Mouse (Mus musculus) neural tube, embryonic 11.5 days (tissue): Measurements from ENCODE around the gene Gfm1. TPM values are rescaled to one million over a fixed set of nuclear protein-coding genes. Genes with fewer than 3 reads are reported as not detected.

Experiments used
- ATAC-seq: fragments of 200-750 bp; cut with Nextera tagmentation; 2 replicates; pipeline ENCODE4 v1.8.0; 2017; ENCODE audit warnings: moderate number of reproducible peaks, mild to moderate bottlenecking, moderate TSS enrichment, moderate library complexity; ENCODE audit not compliant: insufficient read depth, low FRiP score, low TSS enrichment
- DNase-seq: peaks from one replicate; pipeline ENCODE4 v3.0.0-alpha.2; 2015; ENCODE audit warnings: low spot score
- H3K27ac ChIP-seq: fragments of 300-500 bp; sonication (generic); 2 replicates; pipeline ENCODE4 v1.5.1; 2014; ENCODE audit warnings: low read depth, mild to moderate bottlenecking, low read length
- H3K27me3 ChIP-seq: fragments of 300-500 bp; sonication (generic); 2 replicates; pipeline ENCODE4 v1.6.1; 2014; ENCODE audit warnings: mild to moderate bottlenecking, low read length, mixed read lengths; ENCODE audit not compliant: control insufficient read depth, insufficient read depth
- H3K36me3 ChIP-seq: fragments of 300-500 bp; sonication (generic); 2 replicates; pipeline ENCODE4 v1.6.1; 2014; ENCODE audit warnings: mild to moderate bottlenecking, low read length, moderate library complexity, mixed read lengths; ENCODE audit not compliant: control insufficient read depth, insufficient read depth
- H3K4me1 ChIP-seq: fragments of 300-500 bp; sonication (generic); 2 replicates; pipeline ENCODE4 v1.6.1; 2014; ENCODE audit warnings: low read length, mixed read lengths; ENCODE audit not compliant: control insufficient read depth, insufficient read depth
- H3K4me2 ChIP-seq: fragments of 300-500 bp; sonication (generic); 2 replicates; pipeline ENCODE4 v1.6.1; 2014; ENCODE audit warnings: low read depth, mild to moderate bottlenecking, moderate library complexity
- H3K4me3 ChIP-seq: fragments of 300-500 bp; sonication (generic); 2 replicates; pipeline ENCODE4 v1.5.1; 2014; ENCODE audit warnings: low read depth, low read length
- H3K9ac ChIP-seq: fragments of 300-500 bp; sonication (generic); 2 replicates; pipeline ENCODE4 v1.6.1; 2014; ENCODE audit warnings: mild to moderate bottlenecking, low read length
- H3K9me3 ChIP-seq: fragments of 300-500 bp; sonication (generic); 2 replicates; pipeline ENCODE4 v1.6.1; 2016; ENCODE audit warnings: low read length; ENCODE audit not compliant: control insufficient read depth
- WGBS: fragments of 180-500 bp; shearing (Covaris S2); extraction: QIAGEN DNeasy Blood & Tissue Kit; methylation state at CpG from one replicate; pipeline ENCODE4 v1.1.7; 2014; 5-methylcytosine and 5-hydroxymethylcytosine counted together
- polyA plus RNA-seq: library from polyadenylated mRNA; unstranded; fragments of >200 nt; fragmentation: Nextera tagmentation; extraction: Ambion mirVana; gene quantifications from 2 replicates; pipeline ENCODE4 v1.2.1, GENCODE M21; 2014

Gfm1 gene
- polyA plus RNA-seq, 1 experiment from 2014 or later: 54.5 TPM

DNA sequence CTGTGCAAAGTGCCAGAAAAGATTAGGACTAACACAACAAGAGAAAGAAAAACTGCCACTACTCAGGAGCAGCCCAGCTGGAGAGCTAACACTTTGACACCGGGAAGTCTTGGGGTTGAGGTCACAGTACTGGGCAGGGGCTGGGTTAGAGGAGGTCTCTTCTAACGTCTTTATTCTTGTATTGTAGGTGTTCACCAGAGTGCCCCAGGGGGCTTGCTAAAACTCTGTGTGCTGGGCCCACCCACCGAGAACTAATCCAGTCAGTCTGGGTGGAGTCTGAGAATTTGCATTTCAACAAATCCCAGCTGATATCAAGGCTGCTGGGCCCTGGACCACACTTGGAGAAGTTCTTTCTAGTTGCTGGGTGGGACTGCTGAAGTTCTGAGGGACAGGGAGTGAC is 74.0 kb downstream of the Gfm1 start:
- no peak overlapping the region for H3K9ac ChIP-seq
- WGBS: 8% methylated on average over 3 of the region's 3 CpGs
- ATAC-seq (no peak), DNase-seq (no peak)
- H3K36me3 ChIP-seq: no peaks in the 10 kb centered on the region
- H3K4me3 ChIP-seq: no peak overlapping the region
- H3K9me3 ChIP-seq: no peaks in the 10 kb centered on the region
- H3K4me1 ChIP-seq: no peaks in the 10 kb centered on the region
- no peaks in the 10 kb centered on the region for H3K27me3 ChIP-seq
- no peak overlapping the region for H3K27ac ChIP-seq
- H3K4me2 ChIP-seq: no peak overlapping the region

DNA sequence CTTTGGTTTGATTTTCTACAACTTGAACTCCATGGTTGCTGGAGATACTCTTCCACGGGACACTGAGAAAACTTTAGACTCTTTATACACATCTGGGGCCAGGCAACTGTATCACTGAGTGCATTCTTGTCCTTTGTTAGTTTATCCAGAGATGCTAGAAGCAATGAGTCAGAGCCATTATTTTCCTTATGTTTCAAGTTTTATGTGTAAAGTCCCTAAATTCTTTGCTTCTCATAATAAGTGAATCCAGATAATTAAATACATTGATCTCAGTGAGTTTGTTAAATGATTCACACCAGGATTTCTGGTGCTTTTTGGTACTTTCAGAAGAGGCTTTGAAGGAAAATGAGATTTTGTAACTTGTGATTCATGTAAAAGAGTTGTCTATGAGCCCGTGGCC is 75.4 kb downstream of the Gfm1 start:
- H3K4me2 ChIP-seq: no peak overlapping the region
- H3K36me3 ChIP-seq: no peaks in the 10 kb centered on the region
- no peak overlapping the region for H3K4me3 ChIP-seq
- no peaks in the 10 kb centered on the region for H3K4me1 ChIP-seq
- H3K9me3 ChIP-seq: no peaks in the 10 kb centered on the region
- 74% methylated on average over 2 of the region's 2 CpGs for WGBS
- DNase-seq (no peak), ATAC-seq (no peak)
- H3K9ac ChIP-seq: no peak overlapping the region
- no peaks in the 10 kb centered on the region for H3K27me3 ChIP-seq
- H3K27ac ChIP-seq: no peak overlapping the region

DNA sequence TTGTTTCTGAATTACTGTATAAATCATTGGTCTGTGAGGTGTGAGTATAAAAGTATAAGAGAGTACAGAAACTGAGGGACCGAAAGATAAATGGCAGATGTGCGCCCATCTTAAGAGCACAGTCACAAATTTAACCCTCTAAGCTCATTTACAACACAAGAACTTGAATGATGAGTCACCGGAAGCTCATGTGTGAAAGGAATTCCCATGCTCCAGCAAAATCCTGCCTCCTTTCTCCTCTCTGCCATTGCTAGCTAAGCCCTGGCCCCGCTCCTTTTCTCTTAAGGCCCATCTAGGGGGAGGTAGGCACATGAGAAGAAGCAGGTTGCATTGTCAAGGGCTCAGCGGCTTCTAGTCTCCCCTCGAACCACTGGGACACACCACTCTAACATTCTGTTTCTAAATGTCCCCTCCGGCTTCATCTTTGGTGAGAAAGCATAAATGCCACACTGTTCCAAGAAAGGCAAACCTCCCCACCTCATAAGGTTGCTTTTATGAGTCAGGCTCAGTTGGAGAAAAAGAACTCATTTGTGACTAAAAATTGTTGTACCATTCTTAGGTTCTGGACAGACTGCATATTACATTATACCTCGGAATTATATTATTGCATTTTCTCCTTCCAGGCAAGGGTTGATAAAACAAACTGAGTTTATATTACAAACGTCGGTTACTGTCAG is 78.5 kb downstream of the Gfm1 start:
- DNase-seq (no peak), ATAC-seq (no peak)
- no peak overlapping the region for H3K4me2 ChIP-seq
- H3K27ac ChIP-seq: no peak overlapping the region
- H3K4me3 ChIP-seq: no peak overlapping the region
- H3K36me3 ChIP-seq: no peaks in the 10 kb centered on the region
- no peaks in the 10 kb centered on the region for H3K9me3 ChIP-seq
- H3K4me1 ChIP-seq: no peaks in the 10 kb centered on the region
- 87% methylated on average over 10 of the region's 10 CpGs for WGBS
- H3K9ac ChIP-seq: no peak overlapping the region
- H3K27me3 ChIP-seq: no peaks in the 10 kb centered on the region

DNA sequence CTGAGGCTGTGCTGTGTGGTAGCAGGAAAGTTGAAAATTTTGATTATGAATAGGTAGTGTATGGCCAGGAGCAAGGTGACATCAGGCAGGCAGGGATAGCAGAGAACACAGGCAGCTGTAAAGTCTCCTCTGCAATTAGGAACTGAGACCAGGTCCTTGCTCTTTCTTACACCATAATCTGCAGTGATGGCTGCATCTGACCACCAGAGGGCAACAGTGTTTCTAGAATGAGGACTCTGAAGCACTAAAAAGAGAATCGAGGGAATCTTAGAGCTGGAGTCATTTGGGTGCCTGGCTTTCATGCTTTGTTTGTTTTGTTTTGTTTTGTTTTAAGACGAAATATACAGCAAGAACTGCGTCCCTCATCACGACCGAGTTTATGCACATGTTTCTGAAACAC is 82.9 kb downstream of the Gfm1 start:
- ATAC-seq: peak; percentile 58; the same call in 1 of the 2 replicates

DNA sequence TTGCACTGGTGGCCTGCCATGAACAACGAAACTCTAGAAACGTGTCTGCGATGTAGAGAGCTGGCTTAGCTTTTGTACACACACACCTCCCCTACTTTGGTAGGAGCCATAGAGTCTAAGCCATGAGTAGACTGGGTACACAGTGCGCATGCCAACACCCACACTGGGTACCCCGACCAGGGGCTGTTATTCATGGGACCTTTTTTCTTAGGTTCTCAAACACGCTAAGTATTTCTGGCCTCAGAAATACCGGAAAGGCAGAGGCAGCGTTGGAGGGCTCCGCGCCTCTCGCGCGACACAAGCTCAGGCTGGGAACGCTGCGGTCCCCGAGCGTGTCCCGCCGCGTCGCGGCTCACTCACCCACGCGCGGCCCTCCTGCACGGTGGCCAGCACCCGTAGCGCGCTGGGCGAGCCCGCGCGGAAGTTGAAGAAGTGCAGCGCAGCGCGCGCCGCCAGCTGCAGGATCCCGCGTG is 84.9 kb downstream of the Gfm1 start:
- 6% methylated on average over 40 of the region's 40 CpGs for WGBS
- ATAC-seq: peak; percentile 47; the same call in 1 of the 2 replicates
- H3K27ac ChIP-seq: no peak overlapping the region
- H3K4me3 ChIP-seq: peak overlapping the region; percentile 58
- H3K27me3 ChIP-seq: no peaks in the 10 kb centered on the region
- H3K4me2 ChIP-seq: peak overlapping the region; percentile 100
- H3K36me3 ChIP-seq: no peaks in the 10 kb centered on the region
- H3K9me3 ChIP-seq: no peaks in the 10 kb centered on the region
- no peaks in the 10 kb centered on the region; the same call in 1 of the 2 replicates for H3K4me1 ChIP-seq
- no peak for DNase-seq
- peak overlapping the region; percentile 75 for H3K9ac ChIP-seq

More for the DNA sequence above, 82.9 kb downstream of the Gfm1 start:
- DNase-seq: peak; percentile 85
- Histone ChIP-seq H3K4me1 (no peaks in the 10 kb centered on the region; the same call in 1 of the 2 replicates), H3K27ac (no peak overlapping the region), H3K27me3 (no peaks in the 10 kb centered on the region), H3K36me3 (no peaks in the 10 kb centered on the region), H3K4me2 (no peak overlapping the region), H3K9ac (no peak overlapping the region), H3K9me3 (no peaks in the 10 kb centered on the region), H3K4me3 (no peak overlapping the region)
- 5% methylated on average over 5 of the region's 5 CpGs for WGBS

DNA sequence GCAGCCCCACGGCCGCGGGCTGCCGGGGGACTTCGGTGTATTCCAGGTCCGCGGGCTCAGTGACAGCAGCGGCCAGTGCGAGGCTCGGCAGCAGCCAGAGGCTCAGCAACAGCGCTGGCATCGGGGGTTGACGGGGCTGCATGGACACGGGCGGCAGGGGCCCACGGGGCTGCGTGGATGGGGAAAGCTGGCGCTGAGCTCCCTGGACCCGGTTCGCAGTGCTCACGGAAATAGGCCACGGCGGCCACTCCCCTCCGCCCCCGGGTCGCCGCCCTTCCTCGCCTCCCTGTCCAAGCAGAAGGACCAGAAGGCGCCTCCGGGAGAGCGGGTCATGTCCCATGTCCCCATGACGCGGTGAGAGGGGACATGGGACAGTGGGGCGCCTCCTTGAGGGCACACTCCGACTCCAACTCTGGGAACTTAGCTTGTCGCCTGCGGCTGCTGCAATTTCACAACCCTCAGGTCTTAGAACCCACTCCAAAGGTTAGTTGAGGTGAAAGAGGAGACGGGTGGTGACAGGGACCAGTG is 85.4 kb downstream of the Gfm1 start, which contains the start of gene Rarres1:
Gene Rarres1, minus strand, starts transcription at position 250 of the 528 bp plus-strand sequence.
- Histone ChIP-seq H3K4me2 (peak within 1 kb of the TSS; percentile 100), H3K36me3 (no peaks in the 10 kb centered on the region), H3K4me3 (peak within 1 kb of the TSS; percentile 58), H3K27me3 (no peaks in the 10 kb centered on the region), H3K9ac (peak within 1 kb of the TSS; percentile 75), H3K27ac (no peak within 1 kb of the TSS), H3K4me1 (no peaks in the 10 kb centered on the region; the same call in 1 of the 2 replicates), H3K9me3 (no peaks in the 10 kb centered on the region)
- DNase-seq (peak; percentile 58), ATAC-seq (peak; percentile 58)
- WGBS: 2% methylated on average over 38 of the region's 38 CpGs

DNA sequence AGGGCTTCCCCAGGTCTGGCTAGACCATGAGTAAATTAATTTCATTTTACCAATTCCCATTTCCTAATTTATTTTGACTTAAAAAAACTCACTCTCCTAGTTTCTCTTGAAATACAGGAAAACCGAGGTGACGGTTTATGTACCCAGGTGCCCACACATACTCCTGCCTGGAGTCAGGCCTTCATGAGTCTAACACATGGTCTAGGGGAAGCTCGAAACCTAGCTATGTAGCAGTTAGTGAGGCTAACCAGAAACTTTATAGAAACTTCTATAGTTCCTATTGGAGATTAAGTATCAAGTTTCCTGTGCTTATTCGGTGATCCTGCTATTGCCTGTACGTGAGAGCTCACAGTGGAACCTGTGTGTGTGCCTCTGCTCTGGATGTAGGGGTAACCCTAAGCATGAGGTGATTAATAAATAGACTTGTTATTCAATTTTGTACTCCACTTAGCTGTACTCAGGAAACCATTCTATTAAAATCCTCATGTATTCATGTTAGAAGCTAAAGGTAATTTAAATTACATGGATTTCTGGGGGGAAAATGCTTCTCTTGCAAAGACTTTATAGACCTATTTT is 90.8 kb downstream of the Gfm1 start:
- no peaks in the 10 kb centered on the region; the same call in 1 of the 2 replicates for H3K4me1 ChIP-seq
- DNase-seq (no peak), ATAC-seq (no peak)
- H3K36me3 ChIP-seq: no peaks in the 10 kb centered on the region
- H3K4me2 ChIP-seq: no peak overlapping the region
- H3K27me3 ChIP-seq: no peaks in the 10 kb centered on the region
- H3K4me3 ChIP-seq: no peak overlapping the region
- no peak overlapping the region for H3K9ac ChIP-seq
- 90% methylated on average over 5 of the region's 5 CpGs for WGBS
- no peak overlapping the region for H3K27ac ChIP-seq
- no peaks in the 10 kb centered on the region for H3K9me3 ChIP-seq

DNA sequence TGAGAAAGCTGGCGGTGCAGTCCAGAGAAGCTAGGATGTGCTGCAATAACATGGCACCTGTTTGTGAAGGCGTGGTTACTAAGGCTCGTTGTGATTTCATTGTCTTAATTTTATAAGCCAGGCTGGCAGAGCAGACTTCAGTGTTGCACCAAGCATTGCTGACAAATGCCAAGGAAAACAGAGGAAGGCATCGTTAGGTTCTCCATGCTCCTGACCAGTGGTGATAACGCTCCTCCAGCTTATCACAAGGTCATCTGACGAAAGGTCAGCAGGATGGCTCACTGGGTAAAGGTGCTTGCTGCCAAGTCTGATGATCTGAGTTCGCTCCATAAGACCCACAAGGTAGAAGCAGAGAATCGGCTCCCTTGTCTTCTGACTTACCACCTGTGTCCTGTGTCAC is 92.8 kb downstream of the Gfm1 start:
- 89% methylated on average over 8 of the region's 8 CpGs for WGBS
- Histone ChIP-seq H3K27ac (no peak overlapping the region), H3K4me2 (no peak overlapping the region), H3K27me3 (no peaks in the 10 kb centered on the region), H3K36me3 (no peaks in the 10 kb centered on the region), H3K9me3 (no peaks in the 10 kb centered on the region), H3K9ac (no peak overlapping the region), H3K4me3 (no peak overlapping the region), H3K4me1 (no peaks in the 10 kb centered on the region)
- DNase-seq (no peak), ATAC-seq (no peak)
